Mouse (Mus musculus): ENCODE data around the gene 5430419D17Rik.

The 5430419D17Rik gene

DNA sequence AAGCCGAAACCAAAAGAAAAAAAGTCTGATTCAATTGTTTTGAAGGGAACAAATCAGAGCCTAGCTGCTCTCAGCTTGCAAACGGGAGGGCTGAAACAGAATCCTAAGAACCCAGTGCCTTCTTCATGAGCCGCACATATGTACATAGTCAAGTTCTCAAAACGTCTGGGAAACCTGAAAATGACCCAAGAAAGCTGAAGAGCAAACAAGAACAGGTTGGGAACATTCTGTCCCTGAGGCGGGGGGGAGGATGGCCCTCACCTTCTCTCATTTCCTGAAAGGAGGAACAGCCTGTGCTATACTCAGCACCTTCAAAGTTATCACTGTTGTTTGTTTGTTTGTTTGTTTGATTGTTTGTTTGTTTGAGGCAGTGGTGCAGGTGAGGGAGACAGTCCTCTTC lies 132.5 kb downstream of the 5430419D17Rik start:
- in situ Hi-C loops (cut with MboI; ENCODE audit: unreplicated experiment in 2 of 2), result no loop called here

DNA sequence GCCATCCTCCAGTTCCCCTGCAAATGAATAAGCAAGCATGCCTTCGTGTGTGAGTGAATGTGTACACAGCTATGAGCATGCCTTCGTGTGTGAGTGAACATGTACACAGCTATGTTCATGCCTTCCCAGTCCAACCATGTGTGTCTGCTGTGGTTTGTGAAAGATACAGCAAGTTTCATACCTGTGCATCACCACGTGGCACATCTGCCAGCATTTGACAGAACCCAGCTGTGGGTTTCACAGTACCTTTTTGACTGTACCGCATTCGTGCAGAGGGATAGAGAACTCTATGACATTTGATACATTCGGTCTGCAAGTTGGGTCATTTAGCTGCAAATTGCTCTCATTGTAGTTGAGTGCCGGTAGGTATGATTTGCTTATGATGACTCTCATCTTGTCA lies 140.3 kb downstream of the 5430419D17Rik start:
- in situ Hi-C loops (cut with MboI; ENCODE audit: unreplicated experiment in 2 of 2), result no loop called here

DNA sequence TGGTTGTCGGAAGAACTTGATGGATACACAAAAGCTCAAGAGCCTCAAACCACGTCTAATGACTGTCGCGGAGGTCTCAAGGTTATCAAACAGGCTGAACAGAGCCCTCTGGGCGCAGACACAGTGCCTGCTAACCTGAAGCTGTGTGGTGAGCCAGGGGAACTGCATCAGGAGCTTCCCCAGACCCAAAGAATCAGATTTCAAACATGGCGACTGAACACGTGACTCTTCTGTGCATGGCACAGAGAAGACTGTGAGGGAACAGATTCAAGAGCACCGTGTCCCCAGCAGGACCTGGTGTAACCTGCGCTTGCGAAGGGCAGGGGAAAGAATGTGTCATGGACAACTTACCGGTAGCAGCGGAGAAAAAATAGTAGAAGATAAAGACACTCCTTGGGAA lies 143.4 kb downstream of the 5430419D17Rik start:
- in situ Hi-C loops (cut with MboI; ENCODE audit: unreplicated experiment in 2 of 2), result no loop called here

DNA sequence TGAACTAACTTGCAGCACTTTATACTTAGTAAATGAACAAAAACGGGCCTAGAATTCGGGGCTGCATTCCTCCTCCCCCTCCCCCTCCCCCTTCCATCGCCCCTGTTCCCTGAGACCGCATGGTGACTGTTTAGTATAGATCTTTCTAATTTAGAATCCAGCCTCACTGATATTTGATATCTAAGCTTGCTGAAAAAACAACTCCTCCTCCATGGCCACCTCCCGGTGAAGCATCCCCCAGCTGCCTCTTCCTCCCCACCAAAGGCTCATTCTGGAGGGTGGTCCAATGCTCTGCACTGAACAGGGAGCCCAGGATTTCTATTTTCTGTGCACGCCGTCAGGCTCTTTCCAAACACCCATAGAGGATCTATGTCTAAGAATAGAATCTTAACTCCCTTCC lies 144.1 kb downstream of the 5430419D17Rik start:
- in situ Hi-C loops (cut with MboI; ENCODE audit: unreplicated experiment in 2 of 2), result no loop called here

DNA sequence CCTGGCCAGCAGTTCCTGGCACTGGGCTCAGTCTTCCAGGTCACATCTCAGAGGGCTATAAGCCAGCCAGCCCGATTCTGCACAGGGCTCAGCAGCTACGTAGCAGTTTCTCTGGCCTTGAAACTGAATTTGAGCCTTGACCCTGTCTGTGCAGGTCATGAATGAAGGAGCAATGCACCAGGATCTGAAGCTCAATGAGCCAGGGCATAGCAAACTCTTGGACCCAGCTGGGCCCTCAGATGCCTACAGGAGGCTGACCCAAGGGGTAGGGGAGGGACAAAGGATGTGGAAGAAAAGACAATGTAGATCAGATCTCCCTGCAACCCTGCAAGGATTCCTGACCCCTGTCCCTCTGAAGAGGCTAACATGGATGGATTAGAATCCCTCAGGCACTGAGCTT lies 148.0 kb downstream of the 5430419D17Rik start, which contains the start of gene Cuzd1:
TSS of gene Cuzd1 (minus strand) at position 101 of the 400 bp plus-strand sequence.
- in situ Hi-C loops (cut with MboI; ENCODE audit: unreplicated experiment in 2 of 2), result no loop called here

DNA sequence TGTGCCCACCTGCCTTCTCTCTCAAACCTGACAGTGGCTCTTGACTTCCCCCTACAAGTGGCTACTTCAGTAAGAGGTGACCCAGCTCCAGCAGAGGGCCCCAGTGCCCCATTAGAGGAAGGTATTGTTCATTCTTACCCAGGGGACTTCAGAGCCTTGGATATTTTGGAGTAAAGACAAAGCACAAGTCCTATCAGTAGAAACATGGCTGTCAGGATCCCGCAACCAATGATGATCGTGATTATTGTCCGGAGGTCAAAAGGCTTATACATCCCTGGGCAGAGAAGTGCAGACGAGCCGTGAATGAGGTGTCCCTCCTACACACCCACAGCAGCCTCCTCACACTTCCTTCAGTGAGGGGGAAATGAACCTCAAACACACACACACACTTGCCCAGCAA lies 152.9 kb downstream of the 5430419D17Rik start:
- in situ Hi-C loops (cut with MboI; ENCODE audit: unreplicated experiment in 2 of 2), result loop anchor here in 1 of 2 experiments (25.0 kb wide), 1 partner anchor 1690 kb away; no protein-coding TSS in a partner anchor

DNA sequence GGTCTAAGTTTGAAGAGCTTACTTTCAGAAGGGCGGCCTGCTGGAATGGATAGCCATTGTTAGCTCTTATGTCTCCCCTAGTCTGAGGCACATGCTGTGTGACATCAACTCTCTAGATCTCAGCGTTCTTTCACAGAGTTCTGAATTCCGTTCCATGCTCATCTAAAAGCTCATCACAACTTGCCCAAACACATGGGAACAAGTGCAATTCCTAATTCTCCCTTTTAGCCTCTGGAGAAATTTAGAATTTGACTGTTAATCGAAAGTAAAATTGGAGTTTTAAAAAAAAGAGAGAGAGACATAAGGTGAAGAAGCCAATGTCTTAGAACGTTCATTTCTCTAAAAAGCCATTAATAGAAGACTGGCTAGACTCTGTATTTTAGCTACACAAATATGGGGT lies 155.2 kb downstream of the 5430419D17Rik start, which contains the start of gene Fam24b:
TSS of gene Fam24b (minus strand) at position 101 of the 400 bp plus-strand sequence.
- in situ Hi-C loops (cut with MboI; ENCODE audit: unreplicated experiment in 2 of 2), result loop anchor here in 1 of 2 experiments (25.0 kb wide), 1 partner anchor 1692 kb away; no protein-coding TSS in a partner anchor

DNA sequence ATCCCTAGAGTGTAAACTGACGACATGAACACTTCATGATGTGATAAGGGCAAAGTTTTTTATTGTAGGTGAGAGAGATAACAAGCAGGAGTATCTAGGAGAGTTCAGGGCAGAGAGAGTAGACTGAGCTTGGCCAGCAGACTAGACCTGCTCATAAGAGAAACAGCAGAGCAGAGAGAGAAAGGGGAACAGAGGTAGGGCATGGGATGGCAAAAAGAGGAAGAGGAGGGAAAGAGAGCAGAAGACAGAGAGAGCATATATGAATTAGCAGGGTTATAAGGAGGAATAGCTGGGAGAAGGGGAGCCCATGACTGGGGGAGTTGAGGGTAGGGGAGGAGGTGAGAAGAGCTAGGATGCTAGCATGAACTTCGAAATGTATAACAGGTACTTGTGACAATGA lies 157.5 kb downstream of the 5430419D17Rik start:
- in situ Hi-C loops (cut with MboI; ENCODE audit: unreplicated experiment in 2 of 2), result loop anchor here in 1 of 2 experiments (25.0 kb wide), 1 partner anchor 1694 kb away; no protein-coding TSS in a partner anchor

DNA sequence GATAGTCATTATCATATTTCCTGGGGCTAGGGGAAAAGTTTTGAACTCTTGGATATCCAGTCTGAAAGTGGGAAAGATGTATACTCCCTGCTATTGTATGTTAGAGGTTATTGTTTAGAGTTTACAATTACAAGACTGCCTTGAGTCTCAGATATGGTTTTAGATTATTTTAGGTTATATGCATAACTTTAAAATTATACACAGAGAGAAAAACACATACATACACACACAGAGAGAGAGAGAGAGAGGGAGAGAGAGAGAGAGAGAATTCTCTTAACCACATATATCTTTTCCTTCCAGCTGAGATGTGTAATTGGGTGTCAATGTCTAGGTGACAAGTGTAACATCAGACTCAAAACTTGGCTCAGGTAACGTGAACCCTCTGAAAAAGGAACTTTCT lies 159.4 kb downstream of the 5430419D17Rik start, which contains the start of gene Fam24a:
TSS of gene Fam24a (plus strand) at position 301 of the 400 bp plus-strand sequence.
- in situ Hi-C loops (cut with MboI; ENCODE audit: unreplicated experiment in 2 of 2), result loop anchor here in 1 of 2 experiments (25.0 kb wide), 1 partner anchor 1696 kb away; no protein-coding TSS in a partner anchor

DNA sequence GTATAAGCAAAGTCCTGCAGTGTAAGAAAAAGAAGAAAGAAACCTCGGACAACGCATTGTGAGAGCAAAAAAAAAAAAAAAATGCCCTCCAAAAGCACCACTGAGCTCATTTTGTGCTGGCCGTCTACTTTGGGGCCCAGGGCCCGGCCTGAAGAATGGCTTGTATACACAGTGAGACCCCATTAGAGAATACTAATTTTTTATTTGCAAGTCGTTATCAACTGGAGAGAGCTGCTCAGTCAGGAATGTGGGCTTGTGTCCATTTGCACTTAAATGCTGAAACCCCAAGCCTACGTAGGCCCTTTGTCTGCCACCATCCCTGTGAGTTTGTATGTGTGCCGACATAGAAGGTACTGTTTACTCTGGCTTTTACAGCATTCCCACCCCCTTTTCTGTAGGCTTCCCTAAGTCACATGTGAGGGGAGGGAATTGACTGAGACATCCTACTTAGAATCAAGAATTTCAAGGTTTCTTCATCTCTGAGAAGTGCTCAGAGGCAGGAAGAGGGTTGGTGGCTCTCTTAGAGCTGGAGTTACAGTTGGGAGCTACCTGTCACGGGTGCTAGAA lies 163.4 kb downstream of the 5430419D17Rik start:
- in situ Hi-C loops (cut with MboI; ENCODE audit: unreplicated experiment in 2 of 2), result loop anchor here in 1 of 2 experiments (25.0 kb wide), 1 partner anchor 1700 kb away; no protein-coding TSS in a partner anchor

DNA sequence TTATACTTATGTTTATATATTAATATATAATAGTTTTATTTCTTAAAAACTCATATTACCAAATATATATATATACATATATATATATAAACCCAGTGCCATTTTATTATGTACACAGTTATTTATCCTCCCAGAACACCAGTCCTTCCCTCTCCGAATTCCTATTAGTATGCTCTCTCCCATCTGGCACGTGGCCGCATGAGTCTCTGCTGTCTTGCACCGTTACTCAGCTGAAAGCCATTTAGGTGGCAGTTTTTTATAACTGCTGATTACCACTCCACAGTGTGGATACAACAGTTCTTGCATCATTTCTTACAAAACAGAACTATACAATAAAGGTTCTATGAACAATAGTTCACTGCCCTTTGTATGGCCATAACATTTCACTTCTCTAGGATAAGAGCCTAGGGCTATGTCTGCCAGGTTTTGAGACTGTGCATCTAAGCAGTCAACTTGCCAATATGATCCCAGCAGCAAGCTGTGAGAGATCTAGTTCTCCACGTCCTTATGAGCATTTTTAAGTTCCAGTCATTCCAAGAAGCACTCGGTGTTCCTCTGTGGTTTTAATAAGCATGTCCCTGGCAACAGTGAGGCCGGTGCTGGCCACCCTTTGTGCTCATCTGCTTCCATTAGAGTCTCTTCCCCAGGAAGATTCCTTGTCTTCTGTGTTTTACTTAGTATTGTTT lies 171.8 kb downstream of the 5430419D17Rik start:
- in situ Hi-C loops (cut with MboI; ENCODE audit: unreplicated experiment in 2 of 2), result loop anchor here in 1 of 2 experiments (25.0 kb wide), 1 partner anchor 1709 kb away; no protein-coding TSS in a partner anchor

All from v-Abl transformed pro-B cells (cell line).